Mouse (Mus musculus): Measurements from ENCODE around the gene Slc35f4. TPM values are rescaled to one million over a fixed set of nuclear protein-coding genes. Genes with fewer than 3 reads are reported as not detected.

Slc35f4 gene
- total RNA-seq, 2 experiments from 2014 or later = not detected

- DNase-seq (ENCODE audit: low spot score in 2 of 2) = no peak
These were observed 170.3 kb downstream of the Slc35f4 start for GRCm38 (mm10) chr14:49355561-49355960.

DNA sequence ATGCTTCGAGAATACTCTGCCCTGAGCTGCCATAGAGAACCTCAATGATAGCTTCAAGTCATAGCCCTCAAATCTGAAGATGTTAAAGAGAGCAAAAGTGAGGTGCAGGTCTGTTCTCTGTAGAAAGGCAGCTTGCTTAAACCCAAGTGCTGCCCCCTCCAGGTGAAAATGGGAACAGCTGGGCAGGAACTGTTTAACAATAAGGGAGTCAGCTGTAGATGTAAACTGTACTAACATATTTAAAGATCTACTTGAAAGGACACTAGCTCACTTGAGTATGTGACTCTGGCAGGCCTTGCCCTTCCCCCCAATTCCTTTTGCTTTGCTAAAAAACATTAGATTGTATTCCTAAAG lies 177.0 kb downstream of the Slc35f4 start:
- peak; percentile 50 to 55 for DNase-seq (ENCODE audit: low spot score in 2 of 2)

DNA sequence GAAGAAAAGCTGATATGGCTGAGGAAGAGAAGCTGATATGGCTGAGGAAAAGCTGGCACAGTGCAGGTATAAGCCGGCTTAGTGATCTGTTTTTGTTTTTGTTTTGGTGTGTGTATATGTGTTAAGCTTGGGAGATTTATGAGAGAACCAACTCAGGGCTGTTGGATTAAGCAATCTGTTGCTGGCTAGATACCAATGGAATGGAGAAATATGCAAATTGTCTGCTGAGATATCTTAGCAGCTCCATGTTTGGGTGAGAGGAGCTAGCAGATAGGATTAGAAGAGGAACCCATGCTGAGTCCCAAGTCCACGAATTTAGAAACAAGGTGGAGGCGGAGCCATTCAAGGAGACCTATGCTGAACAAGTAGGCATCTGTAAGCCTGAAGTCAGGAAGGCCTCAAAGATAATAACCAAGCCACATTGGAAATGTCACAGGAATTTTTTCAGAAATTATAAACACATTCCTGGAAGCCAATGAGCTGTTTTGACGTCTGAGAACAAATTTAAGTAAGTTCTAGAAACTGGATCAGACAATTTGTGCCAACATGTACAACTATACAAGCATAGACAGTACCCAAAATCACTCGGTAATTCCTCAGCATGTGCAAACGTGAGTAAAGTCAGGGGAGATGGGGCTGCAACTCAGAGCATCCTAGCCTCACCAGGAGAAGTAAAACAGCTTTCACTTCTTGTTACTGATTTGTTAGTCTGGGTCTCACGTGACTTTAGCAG lies 177.5 kb downstream of the Slc35f4 start:
- DNase-seq (ENCODE audit: low spot score in 2 of 2) = no peak

DNA sequence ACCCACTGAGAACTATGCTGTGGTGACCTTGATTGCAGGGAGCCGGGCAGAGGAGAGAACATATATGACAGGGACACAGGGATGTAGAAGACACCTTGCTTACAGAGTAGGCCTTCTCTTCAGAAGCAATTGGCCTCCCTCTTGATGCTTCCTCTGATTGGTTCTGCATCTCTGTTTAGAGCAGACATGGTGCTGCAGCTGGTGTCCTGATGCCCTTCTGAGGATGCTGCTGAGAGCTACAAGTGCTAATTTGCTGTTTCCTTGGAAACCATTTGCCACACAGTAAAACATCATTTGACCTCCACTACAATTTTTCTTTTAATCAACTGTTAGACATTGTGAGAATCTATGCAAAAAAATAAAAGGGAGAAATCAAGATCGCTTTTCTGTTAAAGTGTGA lies 180.0 kb downstream of the Slc35f4 start:
- DNase-seq (ENCODE audit: low spot score in 2 of 2) = no peak

GRCm38 (mm10) chr14:49337011-49337410 lies 188.8 kb downstream of the Slc35f4 start:
- no peak for DNase-seq (ENCODE audit: low spot score in 2 of 2)

GRCm38 (mm10) chr14:49333841-49334240 lies 192.0 kb downstream of the Slc35f4 start:
- DNase-seq (ENCODE audit: low spot score in 2 of 2) = no peak

DNA sequence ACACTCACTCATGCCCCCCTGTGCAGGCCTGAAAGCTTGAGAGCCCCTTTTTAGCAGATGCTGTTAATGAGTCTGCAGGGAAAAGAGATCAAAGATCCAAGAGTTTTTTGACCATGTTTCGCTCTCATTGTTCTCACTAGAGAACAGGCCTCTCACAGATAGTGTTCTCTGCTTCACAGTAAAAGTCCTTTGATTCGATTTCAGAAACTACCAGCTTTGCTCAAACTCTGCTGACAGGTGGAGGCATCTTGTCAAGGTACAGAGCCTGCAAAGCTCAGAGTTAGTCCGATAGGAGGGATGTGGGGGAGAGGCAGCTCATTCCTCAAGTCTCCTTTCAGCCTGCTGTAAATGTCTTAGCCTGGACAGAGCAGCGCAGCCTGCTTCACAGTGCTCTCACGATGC lies 209.4 kb downstream of the Slc35f4 start:
- DNase-seq (ENCODE audit: low spot score in 2 of 2) = no peak

DNA sequence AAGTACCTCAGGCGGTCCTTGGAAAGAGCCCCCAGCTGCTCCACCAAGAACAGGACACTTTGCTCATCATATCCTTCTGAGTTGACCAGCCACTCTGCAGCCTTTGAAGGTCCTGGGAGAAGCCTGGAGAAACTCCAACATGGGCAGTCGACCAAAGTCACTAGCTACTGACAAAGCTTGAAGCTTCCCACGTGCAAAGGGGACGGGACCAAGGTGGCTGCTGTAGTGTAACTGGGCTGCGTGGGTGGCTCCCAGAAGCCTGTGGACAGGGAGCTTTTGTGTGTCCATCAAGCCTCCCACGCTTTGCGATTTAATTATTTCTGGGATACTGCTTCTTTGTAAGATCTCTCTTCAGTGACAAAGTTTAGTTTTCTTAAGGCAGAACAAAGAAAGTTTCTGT lies 211.9 kb downstream of the Slc35f4 start:
- DNase-seq (ENCODE audit: low spot score in 2 of 2) = no peak

- DNase-seq (ENCODE audit: low spot score in 2 of 2) = no peak
These were observed 212.5 kb downstream of the Slc35f4 start for GRCm38 (mm10) chr14:49313376-49313775.

- DNase-seq (ENCODE audit: low spot score in 2 of 2) = no peak
These were observed 214.3 kb downstream of the Slc35f4 start for GRCm38 (mm10) chr14:49311548-49311947.

DNA sequence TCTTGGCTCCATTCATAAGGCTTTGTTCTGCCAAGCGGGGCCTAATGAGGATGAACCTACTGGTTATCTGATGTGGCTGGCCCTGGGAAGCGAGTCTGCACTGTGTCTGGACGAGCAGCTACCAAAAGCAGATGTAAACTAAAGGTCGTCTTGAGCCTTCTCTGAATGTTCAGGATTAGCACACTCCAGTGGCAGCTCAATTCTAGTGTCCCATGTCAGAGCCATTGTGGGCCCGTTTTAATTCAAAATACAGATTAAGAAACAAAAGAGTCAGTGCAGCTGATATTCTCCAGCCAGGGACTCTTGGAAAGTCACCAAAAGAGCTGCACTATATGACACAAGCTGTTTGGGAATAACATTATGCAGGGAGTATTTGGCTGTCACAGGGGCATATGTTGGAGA lies 214.8 kb downstream of the Slc35f4 start:
- DNase-seq (ENCODE audit: low spot score in 2 of 2) = no peak

DNA sequence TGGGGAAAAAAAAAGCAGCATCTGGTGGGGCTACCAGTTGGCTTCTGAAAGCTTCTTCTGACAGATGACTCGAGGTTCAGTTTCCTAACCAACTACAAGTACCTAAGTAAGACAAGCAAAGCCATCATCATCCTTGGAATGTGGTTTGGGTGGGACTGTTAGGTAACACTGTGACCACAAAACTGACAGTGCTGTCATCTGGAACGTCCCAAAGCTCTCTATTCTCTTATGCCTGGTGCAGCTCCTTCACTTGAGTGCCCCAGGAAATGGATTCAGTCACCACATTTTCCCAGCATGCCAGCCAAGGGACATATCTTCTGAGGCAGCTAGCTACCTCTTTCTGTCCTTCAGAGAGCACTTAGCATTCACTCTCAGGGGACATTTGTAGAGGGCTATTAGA lies 216.2 kb downstream of the Slc35f4 start:
- DNase-seq (ENCODE audit: low spot score in 2 of 2) = no peak

GRCm38 (mm10) chr14:49308591-49308990 lies 217.3 kb downstream of the Slc35f4 start:
- no peak for DNase-seq (ENCODE audit: low spot score in 2 of 2)

GRCm38 (mm10) chr14:49307842-49308241 lies 218.0 kb downstream of the Slc35f4 start:
- DNase-seq (ENCODE audit: low spot score in 2 of 2) = no peak

GRCm38 (mm10) chr14:49305534-49306409 lies 220.1 kb downstream of the Slc35f4 start:
- DNase-seq (ENCODE audit: low spot score in 2 of 2) = no peak

DNA sequence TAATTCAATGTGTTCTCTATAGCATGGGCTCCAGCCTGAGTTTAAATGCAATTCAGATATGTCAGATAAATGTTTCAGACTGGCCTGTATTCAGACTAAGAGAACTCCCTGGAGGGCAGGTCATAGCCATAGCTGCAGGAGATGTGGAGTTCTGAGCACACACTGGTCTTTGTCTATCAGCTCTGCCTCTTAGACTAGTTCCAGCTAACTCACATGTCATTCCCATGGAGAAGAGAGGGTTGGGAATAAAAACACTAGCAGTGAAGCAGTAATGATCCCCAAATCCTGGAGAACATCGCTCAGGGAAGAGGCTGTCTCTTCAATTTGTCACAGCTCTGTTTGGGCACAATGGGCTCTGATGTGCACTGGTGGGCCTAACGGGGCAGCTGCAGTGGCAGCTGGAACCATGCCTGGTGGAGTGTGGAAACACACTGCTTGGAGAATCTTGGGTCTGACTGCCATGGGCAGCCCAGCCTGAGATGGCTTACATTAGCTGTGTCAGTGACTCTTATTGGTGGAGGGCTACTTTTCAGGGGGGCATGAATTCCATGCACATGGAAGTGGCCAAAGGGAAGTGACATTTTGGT lies 223.5 kb downstream of the Slc35f4 start:
- DNase-seq (ENCODE audit: low spot score in 2 of 2) = no peak

GRCm38 (mm10) chr14:49300981-49301619 lies 224.7 kb downstream of the Slc35f4 start:
- DNase-seq (ENCODE audit: low spot score in 2 of 2) = peak in 1 of 2 experiments; percentile 2

DNA sequence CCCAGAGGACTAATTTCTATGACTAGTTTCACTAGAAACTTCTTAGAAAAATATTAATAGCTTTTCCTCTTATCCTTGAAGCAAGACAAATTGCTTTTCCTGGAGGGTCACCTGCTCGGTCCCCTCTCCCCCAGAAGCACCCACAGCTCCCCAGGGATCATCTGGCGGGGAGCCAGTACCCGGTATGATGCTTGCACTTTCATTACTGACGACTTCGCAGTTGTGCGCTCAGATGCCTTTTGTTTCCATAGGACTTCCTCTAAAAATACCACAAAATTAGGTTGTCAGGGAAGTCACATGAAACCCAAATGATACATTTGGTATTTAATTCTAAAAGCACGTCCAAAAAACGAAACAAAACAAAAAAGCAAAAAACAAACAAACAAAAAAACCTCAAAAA lies 225.5 kb downstream of the Slc35f4 start:
- no peak for DNase-seq (ENCODE audit: low spot score in 2 of 2)

- DNase-seq (ENCODE audit: low spot score in 2 of 2) = no peak
These were observed 231.9 kb downstream of the Slc35f4 start for GRCm38 (mm10) chr14:49293802-49294449.

- DNase-seq (ENCODE audit: low spot score in 2 of 2) = no peak
These were observed 235.7 kb downstream of the Slc35f4 start for GRCm38 (mm10) chr14:49290029-49290745.

Data from adrenal gland, adult 18-20 months (tissue).